Mouse (Mus musculus) right cerebral cortex, adult 2 months (tissue): Measurements from ENCODE around the gene Col15a1.

Experiments
- DNase-seq, 2 experiments: peaks; one replicate each; pipeline ENCODE4 v3.0.0; 2021 to 2022; ENCODE audit warnings: low spot score in 2 of 2

The Col15a1 gene

GRCm38 (mm10) chr4:47303340-47303998 lies 95.5 kb downstream of the Col15a1 start:
- DNase-seq = no peak

GRCm38 (mm10) chr4:47309886-47310625 lies 102.1 kb downstream of the Col15a1 start:
- no peak for DNase-seq

- DNase-seq = no peak
Observed at GRCm38 (mm10) chr4:47310812-47311211, 102.9 kb downstream of the Col15a1 start.

GRCm38 (mm10) chr4:47311467-47311866 lies 103.5 kb downstream of the Col15a1 start:
- no peak for DNase-seq

- DNase-seq = no peak
Observed at GRCm38 (mm10) chr4:47311929-47312328, 104.0 kb downstream of the Col15a1 start.

- DNase-seq = peak; percentile 63 to 64
Observed at GRCm38 (mm10) chr4:47312676-47313075, 104.7 kb downstream of the Col15a1 start.

GRCm38 (mm10) chr4:47313710-47314410 lies 105.9 kb downstream of the Col15a1 start:
- no peak for DNase-seq

- DNase-seq = no peak
Observed at GRCm38 (mm10) chr4:47315458-47315857, 107.5 kb downstream of the Col15a1 start.

GRCm38 (mm10) chr4:47316432-47316831 lies 108.5 kb downstream of the Col15a1 start:
- DNase-seq = no peak

- no peak for DNase-seq
Observed at GRCm38 (mm10) chr4:47319561-47320321, 111.8 kb downstream of the Col15a1 start.

GRCm38 (mm10) chr4:47322315-47322714 lies 114.4 kb downstream of the Col15a1 start:
- DNase-seq = no peak

GRCm38 (mm10) chr4:47324206-47324605 lies 116.2 kb downstream of the Col15a1 start:
- DNase-seq = no peak

GRCm38 (mm10) chr4:47327782-47328181 lies 119.8 kb downstream of the Col15a1 start:
- no peak for DNase-seq

GRCm38 (mm10) chr4:47329285-47329684 lies 121.3 kb downstream of the Col15a1 start:
- DNase-seq = no peak

GRCm38 (mm10) chr4:47330378-47331052 lies 122.6 kb downstream of the Col15a1 start:
- no peak for DNase-seq

GRCm38 (mm10) chr4:47332812-47333343 lies 124.9 kb downstream of the Col15a1 start:
- no peak for DNase-seq

GRCm38 (mm10) chr4:47333541-47333940 lies 125.6 kb downstream of the Col15a1 start:
- no peak for DNase-seq

GRCm38 (mm10) chr4:47336941-47337600 lies 129.1 kb downstream of the Col15a1 start:
- DNase-seq = no peak

GRCm38 (mm10) chr4:47342632-47343031 lies 134.7 kb downstream of the Col15a1 start:
- DNase-seq = no peak

GRCm38 (mm10) chr4:47347022-47347421 lies 139.1 kb downstream of the Col15a1 start:
- DNase-seq = no peak

- no peak for DNase-seq
Observed at GRCm38 (mm10) chr4:47349759-47350158, 141.8 kb downstream of the Col15a1 start.
